Mouse (Mus musculus) hematopoietic stem cell, adult 5-6 weeks (primary cell): ENCODE measurements around the gene Agps. TPM values are rescaled to one million over a fixed set of nuclear protein-coding genes. Genes with fewer than 3 reads are reported as not detected.

Experiments
- ATAC-seq, 2 experiments: fragments of 125-278 bp in 1 of 2; replicated peaks in 1 of 2; 2 replicates each; pipeline ENCODE4 v1.8.0; 2016 to 2017; ENCODE audit warnings: inconsistent platforms in 2 of 2, mild to moderate bottlenecking in 2 of 2, moderate number of reproducible peaks in 2 of 2, low read depth in 1 of 2, moderate TSS enrichment in 1 of 2; ENCODE audit not compliant: low FRiP score in 2 of 2, poor library complexity in 2 of 2, severe bottlenecking in 2 of 2, insufficient read depth in 1 of 2, low TSS enrichment in 1 of 2
- total RNA-seq: library from RNA; stranded (forward); fragments of 172-1452, 232-1000 nt; gene quantifications from 2 replicates; pipeline ENCODE4 v1.2.3, GENCODE M21; 2017

Agps gene
- total RNA-seq: 38.7 and 63.6 TPM in 2 replicates

- ATAC-seq: peak; percentile 54 to 74
Observed at GRCm38 (mm10) chr2:75831881-75832633, at the start of gene Agps. Gene Agps, plus strand, starts transcription at chr2:75832177.

- ATAC-seq: peak in 1 of 2 experiments; percentile 50; a peak in 1 of 4 replicates
Observed at GRCm38 (mm10) chr2:75786075-75786474, 45.9 kb upstream of the Agps start.

GRCm38 (mm10) chr2:75788511-75788910 lies 43.5 kb upstream of the Agps start:
- no peak for ATAC-seq

GRCm38 (mm10) chr2:75789959-75790523 lies 41.9 kb upstream of the Agps start:
- ATAC-seq: no peak

- peak; percentile 34 to 40; a peak in 2 of 4 replicates for ATAC-seq
Observed at GRCm38 (mm10) chr2:75791561-75792308, 40.2 kb upstream of the Agps start.

GRCm38 (mm10) chr2:75792377-75793203 lies 39.4 kb upstream of the Agps start:
- peak; percentile 85 to 95 for ATAC-seq

GRCm38 (mm10) chr2:75796181-75796580 lies 35.8 kb upstream of the Agps start:
- no peak for ATAC-seq

- no peak for ATAC-seq
Observed at GRCm38 (mm10) chr2:75798434-75798970, 33.5 kb upstream of the Agps start.

- no peak for ATAC-seq
Observed at GRCm38 (mm10) chr2:75805767-75806166, 26.2 kb upstream of the Agps start.

- ATAC-seq: no peak
Observed at GRCm38 (mm10) chr2:75806891-75807290, 25.1 kb upstream of the Agps start.

- ATAC-seq: no peak
Observed at GRCm38 (mm10) chr2:75807460-75807859, 24.5 kb upstream of the Agps start.

- no peak for ATAC-seq
Observed at GRCm38 (mm10) chr2:75814880-75815279, 17.1 kb upstream of the Agps start.

- no peak for ATAC-seq
Observed at GRCm38 (mm10) chr2:75815521-75815920, 16.5 kb upstream of the Agps start.

GRCm38 (mm10) chr2:75816673-75817072 lies 15.3 kb upstream of the Agps start:
- ATAC-seq: no peak

GRCm38 (mm10) chr2:75818719-75819118 lies 13.3 kb upstream of the Agps start:
- peak; percentile 12 to 61; a peak in 1 of 4 replicates for ATAC-seq

GRCm38 (mm10) chr2:75819796-75820195 lies 12.2 kb upstream of the Agps start:
- no peak for ATAC-seq
